Mouse (Mus musculus): ENCODE results near the gene Cacng8.
A peak's percentile ranks its signal among the peaks of the same experiment; 100 is the strongest.
"Not testable (repeated sequence)": the region's sequence is repeated elsewhere in the genome, so short reads cannot be mapped to it uniquely, and the experiment has no call there.

The Cacng8 gene

GRCm38 (mm10) chr7:3387761-3388160 is 2.7 kb upstream of the Cacng8 start:
- DNase-seq (ENCODE audit: low read depth): no peak

- DNase-seq (ENCODE audit: low read depth): no peak
Measured at GRCm38 (mm10) chr7:3388885-3389284, 1.6 kb upstream of the Cacng8 start.

- no peak for DNase-seq (ENCODE audit: low read depth)
Measured at GRCm38 (mm10) chr7:3389444-3390412, 755 bp upstream of the Cacng8 start.

GRCm38 (mm10) chr7:3391081-3391451 is 583 bp downstream of the Cacng8 start:
- no peak for DNase-seq (ENCODE audit: low read depth)

- no peak for DNase-seq (ENCODE audit: low read depth)
Measured at GRCm38 (mm10) chr7:3391809-3392208, 1.3 kb downstream of the Cacng8 start.

- DNase-seq (ENCODE audit: low read depth): no peak
Measured at GRCm38 (mm10) chr7:3397355-3397754, 6.9 kb downstream of the Cacng8 start.

GRCm38 (mm10) chr7:3397797-3398196 is 7.3 kb downstream of the Cacng8 start:
- no peak for DNase-seq (ENCODE audit: low read depth)

GRCm38 (mm10) chr7:3398363-3398762 is 7.9 kb downstream of the Cacng8 start:
- DNase-seq (ENCODE audit: low read depth): not testable (repeated sequence)

GRCm38 (mm10) chr7:3399937-3400336 is 9.5 kb downstream of the Cacng8 start:
- no peak for DNase-seq (ENCODE audit: low read depth)

- DNase-seq (ENCODE audit: low read depth): no peak
Measured at GRCm38 (mm10) chr7:3409729-3410520, 19.4 kb downstream of the Cacng8 start.

GRCm38 (mm10) chr7:3411160-3411941 is 20.9 kb downstream of the Cacng8 start:
- DNase-seq (ENCODE audit: low read depth): peak; percentile 20

GRCm38 (mm10) chr7:3412036-3412435 is 21.6 kb downstream of the Cacng8 start:
- no peak for DNase-seq (ENCODE audit: low read depth)

- no peak for DNase-seq (ENCODE audit: low read depth)
Measured at GRCm38 (mm10) chr7:3414888-3415287, 24.4 kb downstream of the Cacng8 start.

- DNase-seq (ENCODE audit: low read depth): no peak
Measured at GRCm38 (mm10) chr7:3415378-3415777, 24.9 kb downstream of the Cacng8 start.

- DNase-seq (ENCODE audit: low read depth): no peak
Measured at GRCm38 (mm10) chr7:3419941-3420340, 29.5 kb downstream of the Cacng8 start.

- DNase-seq (ENCODE audit: low read depth): no peak
Measured at GRCm38 (mm10) chr7:3420466-3420865, 30.0 kb downstream of the Cacng8 start.

- no peak for DNase-seq (ENCODE audit: low read depth)
Measured at GRCm38 (mm10) chr7:3421297-3421696, 30.8 kb downstream of the Cacng8 start.

GRCm38 (mm10) chr7:3422051-3422450 is 31.6 kb downstream of the Cacng8 start:
- no peak for DNase-seq (ENCODE audit: low read depth)

GRCm38 (mm10) chr7:3423430-3423829 is 32.9 kb downstream of the Cacng8 start:
- no peak for DNase-seq (ENCODE audit: low read depth)

- no peak for DNase-seq (ENCODE audit: low read depth)
Measured at GRCm38 (mm10) chr7:3423895-3424294, 33.4 kb downstream of the Cacng8 start, which contains the start of gene Cacng6. Gene Cacng6, plus strand, starts transcription at chr7:3424195.

GRCm38 (mm10) chr7:3425141-3425540 is 34.7 kb downstream of the Cacng8 start:
- DNase-seq (ENCODE audit: low read depth): no peak

- no peak for DNase-seq (ENCODE audit: low read depth)
Measured at GRCm38 (mm10) chr7:3430161-3430560, 39.7 kb downstream of the Cacng8 start.

Data from naive thymus-derived CD4-positive, alpha-beta T cell, adult 2 months (primary cell).